Mouse (Mus musculus) megakaryocyte progenitor cell, adult 5-6 weeks (primary cell): ENCODE data around the gene Pcyox1. TPM values are rescaled to one million over a fixed set of nuclear protein-coding genes. Genes with fewer than 3 reads are reported as not detected.
A peak's percentile ranks its signal among the peaks of the same experiment; 100 is the strongest.
"Not testable (repeated sequence)": the region's sequence is repeated elsewhere in the genome, so short reads cannot be mapped to it uniquely, and the experiment has no call there.

Experiments
- ATAC-seq: replicated peaks from 2 replicates; pipeline ENCODE4 v1.8.0; 2016; ENCODE audit warnings: mild to moderate bottlenecking, moderate TSS enrichment, inconsistent platforms; ENCODE audit not compliant: poor library complexity
- total RNA-seq, 2 experiments: library from RNA; stranded (forward) in 1 of 2; stranded (reverse) in 1 of 2; fragments of 157-497, 149-512 nt in 1 of 2; fragments of 200-1000 nt in 1 of 2; gene quantifications; 2 replicates each; pipeline versions ENCODE4 v1.2.3 to v1.2.4; 2015 to 2017

Pcyox1 gene
- total RNA-seq, 2 experiments from 2014 or later, result 33.1 to 65.6 TPM

DNA sequence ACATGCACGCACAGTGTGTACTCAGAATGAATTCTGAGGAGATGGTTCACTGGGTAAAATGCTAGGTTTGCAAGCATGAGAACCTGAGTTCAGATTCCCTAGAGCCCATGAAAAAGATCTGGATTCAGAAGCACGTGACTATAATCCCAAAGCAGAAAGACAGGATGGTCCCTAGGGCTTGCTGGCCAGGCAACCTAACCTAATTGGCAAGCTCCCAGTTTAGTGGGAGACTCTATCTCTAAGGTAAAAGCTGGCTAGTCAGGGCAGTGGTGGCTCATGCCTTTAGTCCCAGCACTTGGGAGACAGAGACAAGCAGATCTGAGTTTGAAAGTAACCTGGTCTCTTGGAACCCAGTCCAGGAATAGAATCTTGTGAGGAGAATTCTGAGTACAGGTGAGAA lies 2.0 kb upstream of the Pcyox1 start:
- ATAC-seq, result no peak

DNA sequence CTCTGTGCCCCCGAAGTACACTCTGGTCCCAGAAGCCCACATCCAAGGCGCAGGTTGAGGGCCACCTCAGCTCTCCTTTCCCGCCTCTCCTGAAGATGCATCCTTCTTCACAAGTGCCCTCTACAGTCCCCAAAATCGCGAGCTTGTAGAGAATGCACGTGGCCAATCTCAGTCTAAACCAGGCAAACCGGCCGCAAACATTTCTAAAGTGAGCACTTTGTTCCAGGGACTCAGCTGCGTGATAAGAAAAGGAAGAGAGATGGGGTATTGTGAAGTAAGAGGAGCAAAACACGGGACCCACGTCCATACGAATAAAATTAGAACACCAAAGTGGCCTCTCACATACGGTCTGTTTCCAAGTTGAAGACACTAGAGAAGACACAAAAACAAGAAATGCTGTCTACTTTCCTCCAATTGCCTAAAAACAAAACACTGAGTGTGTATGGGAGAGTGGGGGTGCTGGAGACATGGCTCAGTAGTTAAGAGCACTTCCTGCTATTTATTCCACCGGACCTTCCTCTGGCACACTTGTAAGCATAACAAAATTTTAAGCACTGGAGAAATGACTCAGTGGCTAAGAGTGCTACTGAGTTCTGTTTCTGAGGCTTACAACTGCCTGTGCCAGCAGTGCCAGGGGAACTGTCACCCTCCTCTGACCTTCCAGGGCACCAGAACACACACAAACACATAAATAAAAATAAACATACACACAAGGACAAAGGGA lies 465 bp upstream of the Pcyox1 start:
- ATAC-seq, result no peak

DNA sequence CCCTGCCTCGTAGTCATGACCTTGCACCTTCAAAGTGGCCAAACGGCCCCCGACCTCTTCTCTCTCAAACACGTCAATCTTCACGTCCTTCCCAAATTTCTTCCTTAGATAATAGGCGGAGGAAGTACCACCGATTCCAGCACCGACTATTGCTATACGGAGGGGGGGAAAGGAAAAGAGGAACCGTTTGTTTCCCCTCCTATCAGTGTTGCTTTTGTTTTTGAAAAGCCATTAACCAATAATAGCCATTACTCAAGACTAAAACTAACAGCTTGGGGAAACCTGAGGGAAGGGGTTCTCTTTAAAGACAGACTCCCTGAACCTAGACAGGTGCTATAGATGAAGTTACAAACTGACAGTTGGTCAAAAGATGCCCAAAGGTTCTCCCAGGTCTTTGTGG lies 985 bp downstream of the Pcyox1 start:
- ATAC-seq, result peak; percentile 22

DNA sequence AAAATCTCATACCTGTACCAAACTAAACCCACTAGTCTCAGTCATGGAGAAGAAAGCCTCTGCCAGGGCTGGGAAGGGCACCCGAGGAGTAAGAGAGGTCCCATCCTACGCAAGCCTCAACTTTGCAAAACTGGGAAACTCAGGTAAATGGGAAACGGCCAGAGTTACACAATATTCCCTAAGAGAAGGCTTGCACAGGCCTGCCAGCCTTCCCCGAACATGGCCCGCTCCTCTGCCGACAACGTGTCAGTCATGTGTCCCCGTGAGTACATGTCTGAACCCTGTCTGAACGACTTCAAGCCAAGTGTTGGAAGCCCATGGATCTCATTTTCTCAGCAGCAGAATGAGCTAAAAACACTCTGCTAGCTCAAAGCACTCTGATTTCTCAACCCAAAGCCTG lies 1.9 kb downstream of the Pcyox1 start:
- no peak for ATAC-seq

DNA sequence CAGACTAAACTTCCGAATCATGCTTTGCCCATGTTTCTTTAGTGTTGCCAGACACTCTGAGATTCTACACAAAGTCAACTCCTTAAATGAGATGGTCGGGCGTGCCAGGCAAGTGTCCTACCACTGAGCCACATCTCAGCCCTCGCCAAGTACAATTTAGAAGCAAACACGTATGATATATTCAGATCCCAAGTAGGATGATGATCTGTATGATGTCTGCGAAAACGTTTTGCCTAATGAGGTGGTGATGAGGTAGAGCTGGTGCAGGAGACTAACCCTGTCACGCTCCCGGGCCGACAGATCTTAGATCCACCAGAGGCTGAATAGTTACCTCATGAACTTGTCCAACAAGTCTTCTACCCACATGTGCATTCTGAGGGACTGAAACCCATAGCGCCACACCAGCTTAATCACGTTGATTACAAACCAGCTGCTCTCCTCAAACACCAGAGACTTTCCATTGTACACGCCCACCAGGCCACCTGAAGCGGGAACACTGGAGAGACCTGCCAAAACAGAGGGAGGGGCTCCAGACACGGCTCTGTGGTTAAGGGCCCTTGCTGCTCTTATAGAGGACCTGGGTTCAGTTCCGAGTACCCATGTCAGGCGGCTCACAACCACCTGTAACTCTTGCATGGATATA lies 2.8 kb downstream of the Pcyox1 start:
- no peak for ATAC-seq

DNA sequence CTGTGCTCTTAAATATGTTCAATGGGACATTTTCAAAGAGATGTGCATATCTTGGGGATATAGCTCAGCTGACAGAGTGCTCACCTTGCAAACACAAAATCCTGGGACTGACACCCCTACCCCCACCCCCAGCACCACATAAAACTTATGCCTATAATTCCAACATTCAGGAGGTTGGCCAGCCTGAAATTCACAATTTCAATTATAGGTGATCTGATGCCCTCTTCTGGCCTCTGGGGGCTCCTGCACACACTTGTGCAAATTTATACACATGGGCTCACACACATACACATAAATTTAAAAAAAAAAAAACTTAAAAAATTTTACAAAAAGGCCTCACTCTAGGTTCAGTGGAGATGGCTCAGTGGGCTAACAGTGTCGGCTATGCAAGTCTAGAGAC lies 3.8 kb downstream of the Pcyox1 start:
- no peak for ATAC-seq

DNA sequence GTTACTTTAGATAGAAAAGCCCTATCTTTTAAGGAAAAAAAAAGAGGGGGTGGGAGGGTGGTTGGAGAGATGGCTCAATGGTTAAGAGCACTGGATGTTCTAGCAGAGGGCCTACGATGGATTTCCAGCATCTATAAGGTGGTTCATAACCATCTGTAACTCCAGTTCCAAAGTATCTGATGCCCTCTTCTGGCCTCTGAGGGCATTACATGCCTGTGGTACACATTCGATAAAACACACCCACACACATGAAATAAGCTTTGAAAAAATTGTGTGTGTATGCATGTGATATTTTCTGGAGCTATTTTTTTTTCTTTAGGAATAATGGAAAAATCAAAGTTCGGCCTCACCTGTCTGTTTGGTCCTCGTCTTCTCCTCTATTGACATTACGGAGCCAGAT lies 5.6 kb downstream of the Pcyox1 start:
- ATAC-seq, result no peak

DNA sequence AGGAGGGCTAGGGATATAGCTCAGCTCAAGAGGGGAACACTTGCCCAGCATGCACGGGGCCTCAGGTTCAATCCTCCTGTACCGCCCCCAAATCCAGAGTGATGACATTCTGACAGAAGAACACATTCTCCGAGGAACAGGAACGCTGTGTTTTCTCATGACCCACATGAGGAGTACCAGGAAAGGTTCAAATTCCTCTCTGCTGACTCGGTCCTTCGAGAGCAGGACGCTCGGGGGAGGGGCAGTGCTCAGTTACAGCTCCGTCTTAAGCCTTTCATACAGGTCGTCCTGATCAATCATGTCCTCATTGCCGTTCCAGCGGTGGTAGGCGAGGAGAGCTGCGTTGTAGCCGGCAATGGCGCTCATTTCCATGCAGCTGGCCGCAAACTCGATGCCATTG lies 8.5 kb downstream of the Pcyox1 start:
- ATAC-seq, result no peak

DNA sequence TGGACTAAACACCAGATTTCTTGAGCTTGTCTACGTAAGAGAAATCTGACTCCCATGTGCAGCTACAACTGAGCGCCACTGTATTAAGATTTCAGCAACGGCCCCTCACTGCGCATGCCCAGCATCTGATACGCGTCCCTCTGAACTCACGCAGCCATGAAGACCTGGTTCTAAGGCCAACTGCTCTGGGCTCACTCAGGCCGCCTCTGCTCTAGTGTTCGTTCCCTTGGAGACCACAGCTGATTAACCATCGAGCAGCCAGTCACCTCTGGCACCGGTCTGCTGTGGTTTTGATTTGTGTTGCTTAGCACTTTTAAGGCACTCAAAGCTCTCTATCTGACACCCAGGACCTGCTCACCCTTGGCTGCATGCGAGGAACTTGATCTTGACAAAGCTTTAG lies 9.6 kb downstream of the Pcyox1 start:
- no peak for ATAC-seq

DNA sequence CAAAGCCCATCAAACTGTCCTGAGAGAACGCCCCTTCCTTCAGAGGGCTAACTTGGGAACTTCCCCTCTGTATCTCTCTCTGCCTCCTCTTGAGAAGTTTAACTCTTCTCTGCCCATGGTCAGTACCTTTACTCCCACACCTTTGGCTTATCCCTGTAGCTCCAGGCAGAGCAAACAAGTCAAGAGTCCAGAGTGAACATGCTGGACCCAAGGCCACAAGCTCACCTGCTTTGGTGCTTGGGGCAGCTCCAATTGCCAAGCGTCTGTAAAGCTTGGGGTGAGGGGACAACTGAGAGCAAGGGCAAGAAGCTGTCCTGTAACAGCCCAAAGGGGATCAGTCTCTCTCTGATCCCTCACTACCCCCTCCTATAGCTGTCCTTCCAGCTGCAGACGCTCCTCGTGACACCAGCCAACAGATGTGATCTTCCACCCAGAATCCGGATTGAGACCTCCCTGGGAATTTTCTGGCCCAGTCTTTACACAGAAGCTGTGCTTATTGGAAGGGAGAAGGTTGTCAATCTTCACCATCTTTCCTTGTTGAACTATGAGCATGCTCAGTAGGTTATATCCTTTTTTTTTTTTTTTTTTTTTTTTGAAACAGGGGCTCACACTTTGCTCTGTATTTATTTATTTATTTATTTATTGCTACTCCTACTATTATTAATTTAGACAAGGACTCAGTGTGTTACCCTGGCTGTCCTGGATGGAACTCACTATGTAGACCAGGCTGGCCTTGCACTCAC lies 11.4 kb downstream of the Pcyox1 start:
- ATAC-seq, result no peak

DNA sequence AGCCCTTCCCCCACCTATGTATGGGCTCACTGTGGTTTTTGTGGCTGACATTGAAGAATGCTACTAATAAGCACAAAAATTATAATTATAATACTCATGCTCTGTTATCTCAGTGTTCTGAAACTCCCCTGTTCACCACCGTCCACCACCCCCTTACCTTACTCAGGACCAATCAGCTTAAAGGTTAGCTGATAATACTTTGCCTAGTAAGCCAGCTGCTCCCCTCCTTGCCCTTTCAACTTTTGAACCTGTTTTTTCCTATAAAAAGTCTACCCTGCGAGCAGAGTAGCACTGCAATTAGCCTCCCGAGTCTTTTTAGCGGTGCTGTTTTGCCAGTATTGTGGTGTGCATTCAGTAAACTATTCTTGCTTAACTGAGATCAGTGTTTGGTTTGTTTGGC lies 12.3 kb downstream of the Pcyox1 start:
- ATAC-seq, result no peak

DNA sequence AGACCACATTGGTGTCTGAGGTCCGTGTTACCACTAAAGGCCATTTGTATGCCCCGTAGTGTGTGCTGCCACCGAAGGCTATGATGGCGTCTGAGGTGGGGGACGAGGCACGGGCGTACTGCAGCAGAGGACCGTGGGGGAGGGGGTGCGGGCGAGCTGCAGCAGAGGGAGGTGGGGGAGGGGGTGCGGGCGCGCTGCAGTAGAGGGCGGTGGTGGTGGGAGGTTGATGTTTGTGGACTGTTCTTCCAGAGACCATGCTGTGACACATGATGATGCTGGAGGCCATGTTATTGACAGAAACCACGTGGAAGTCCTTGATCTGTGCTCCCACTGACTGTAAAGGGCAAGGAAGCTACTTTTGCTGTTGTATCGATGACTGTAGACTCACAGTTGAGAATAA lies 13.6 kb downstream of the Pcyox1 start:
- ATAC-seq, result no peak

DNA sequence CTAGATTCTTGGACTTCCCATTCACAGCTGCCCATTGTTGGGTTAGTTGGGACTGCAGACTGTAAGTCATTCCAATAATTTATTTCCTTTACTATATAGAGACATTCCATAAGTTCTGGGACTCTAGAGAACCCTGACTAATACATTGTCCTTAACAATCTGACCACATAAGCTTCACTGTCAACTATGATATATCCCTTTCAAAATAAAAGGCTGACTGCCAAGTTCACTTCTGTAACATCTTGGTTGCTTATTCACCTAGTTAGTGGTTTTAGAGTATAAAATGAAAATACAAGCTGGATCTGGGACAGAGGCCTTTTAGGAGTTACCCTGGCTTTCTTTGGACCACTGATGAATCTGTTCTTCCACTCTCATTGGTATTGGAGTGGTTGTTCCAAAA lies 14.4 kb downstream of the Pcyox1 start:
- ATAC-seq, result no peak

DNA sequence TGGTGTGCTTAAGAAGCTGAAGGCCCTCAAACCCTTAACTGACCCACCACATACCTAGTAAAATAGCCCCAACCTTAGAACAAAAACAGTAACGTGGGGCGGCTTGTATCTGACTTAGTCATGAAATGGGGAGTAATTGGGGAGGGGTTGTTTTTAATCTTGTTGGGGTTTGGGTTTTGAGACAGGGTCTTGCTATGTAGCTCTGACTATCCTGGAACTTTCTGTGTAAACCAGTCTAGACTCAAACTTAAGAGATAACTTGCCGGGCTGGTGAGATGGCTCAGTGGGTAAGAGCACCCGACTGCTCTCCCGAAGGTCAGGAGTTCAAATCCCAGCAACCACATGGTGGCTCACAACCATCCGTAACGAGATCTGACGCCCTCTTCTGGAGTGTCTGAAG lies 16.8 kb downstream of the Pcyox1 start:
- ATAC-seq, result not testable (repeated sequence)

DNA sequence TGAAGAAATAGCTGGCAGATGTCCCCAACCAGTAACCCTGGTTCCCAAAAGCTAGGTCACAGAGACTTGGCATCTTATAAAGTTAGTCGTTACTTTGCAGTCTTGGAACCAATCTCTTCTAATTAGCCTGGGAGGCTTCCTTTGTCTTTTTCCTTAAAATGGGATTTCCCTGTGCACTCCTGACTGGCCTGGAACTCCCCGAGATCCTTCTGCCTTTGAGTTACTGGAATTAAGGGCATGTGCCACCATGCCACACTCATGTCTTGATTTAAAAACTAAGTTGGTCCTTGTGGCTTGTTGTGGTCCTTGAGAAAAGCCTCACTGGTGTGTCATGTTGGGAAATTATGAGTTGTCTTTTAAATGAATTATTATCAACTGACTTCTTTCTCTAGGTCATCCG lies 18.6 kb downstream of the Pcyox1 start:
- no peak for ATAC-seq

DNA sequence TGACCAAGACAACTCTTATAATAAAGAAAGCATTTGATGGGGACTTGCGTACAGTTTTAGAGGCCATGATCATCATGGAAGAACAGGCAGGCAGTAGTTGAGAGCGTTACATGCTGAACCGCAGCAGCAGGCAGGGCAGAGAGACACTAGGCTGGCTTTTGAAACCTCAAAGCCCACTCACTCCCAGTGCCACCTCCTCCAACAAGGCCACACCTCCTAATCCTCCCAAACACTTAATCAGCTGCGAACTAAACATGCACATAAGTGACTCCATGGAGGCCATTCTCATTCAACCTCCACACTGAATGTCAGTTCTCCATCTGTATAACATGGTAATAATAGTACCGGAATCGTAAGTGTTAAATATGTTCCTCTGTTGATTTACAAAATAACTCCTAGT lies 23.4 kb downstream of the Pcyox1 start:
- ATAC-seq, result no peak

DNA sequence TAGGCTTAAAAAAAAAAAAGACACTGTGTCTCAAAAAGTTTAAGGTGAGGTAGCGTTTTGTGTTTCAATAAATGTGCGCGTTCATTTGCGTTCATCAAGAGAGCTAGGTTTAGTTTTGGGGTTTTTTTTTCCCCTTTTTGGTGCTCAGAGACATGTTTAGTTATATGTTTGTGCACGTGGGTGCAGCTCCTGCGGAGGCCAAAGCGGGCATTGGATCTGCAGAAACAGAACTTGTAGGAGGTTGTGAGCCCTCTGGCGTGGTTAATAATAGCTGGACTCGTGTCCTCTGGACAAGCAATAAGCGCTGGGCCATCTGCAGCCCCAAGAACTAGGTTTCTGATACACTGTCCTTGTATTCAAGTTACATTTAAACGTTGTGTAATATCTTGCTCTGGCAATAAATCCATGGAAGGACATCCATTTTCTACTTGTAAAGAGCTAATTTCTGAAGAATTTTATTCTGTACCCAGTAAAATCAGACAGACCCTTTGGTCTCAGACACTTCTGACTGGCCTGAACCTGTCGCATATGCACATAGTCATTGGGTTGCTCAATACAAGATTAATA lies 24.9 kb downstream of the Pcyox1 start:
- ATAC-seq, result no peak

DNA sequence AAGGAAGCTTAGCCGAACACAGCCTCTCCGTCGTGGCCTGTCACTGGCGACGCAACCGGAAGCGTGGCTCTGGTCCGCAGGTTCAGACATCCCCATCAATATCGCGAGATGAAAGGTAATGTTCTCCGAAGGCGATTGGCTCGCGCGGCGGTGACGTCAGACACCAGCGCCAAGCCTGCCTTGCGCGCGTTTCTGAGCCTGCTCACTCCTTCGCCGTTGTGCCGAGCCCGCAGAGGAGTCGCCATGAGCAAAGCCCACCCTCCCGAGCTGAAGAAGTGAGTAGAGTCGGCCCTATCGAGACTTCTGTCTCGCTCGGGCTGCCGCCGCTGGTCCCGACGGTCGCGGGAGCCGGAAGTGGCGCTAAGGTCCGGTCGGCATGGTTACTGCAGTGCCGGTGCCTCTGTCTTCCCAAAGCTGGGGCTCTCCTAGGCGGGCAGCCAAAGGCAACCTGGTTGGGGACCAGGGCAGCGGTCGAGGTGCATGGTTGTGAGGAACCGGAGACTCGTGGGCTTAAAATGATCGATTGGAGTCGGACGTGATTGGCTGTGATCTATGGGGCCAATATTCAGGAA lies 25.5 kb downstream of the Pcyox1 start:
- ATAC-seq, result peak; percentile 96

DNA sequence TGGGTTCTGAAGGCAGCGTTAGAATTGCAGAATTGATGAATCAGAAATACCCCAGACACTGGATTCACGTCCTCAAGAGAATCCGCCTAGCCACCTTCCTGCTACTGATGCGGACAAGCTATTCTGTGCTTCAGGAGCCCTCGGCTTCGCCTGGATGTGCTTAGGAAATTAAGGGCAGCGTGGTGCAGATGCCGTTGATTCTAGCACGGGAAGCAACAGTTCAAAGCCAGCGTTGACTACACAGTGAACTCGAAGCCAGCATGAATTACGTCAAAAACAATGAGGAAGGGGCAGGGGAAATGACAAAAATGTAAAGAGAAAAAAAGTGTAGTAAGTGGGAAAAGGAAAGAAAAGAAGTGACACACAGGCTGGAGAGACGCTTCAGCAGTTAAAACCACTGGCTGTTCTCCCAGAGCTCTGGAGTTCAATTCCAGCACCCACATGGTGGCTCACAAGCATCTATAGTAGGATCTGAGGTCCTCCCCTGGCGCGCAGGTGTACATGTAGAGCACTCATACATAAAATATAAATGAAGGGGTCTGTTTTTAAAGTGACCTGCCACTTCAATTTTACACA lies 26.1 kb downstream of the Pcyox1 start, which contains the start of gene Snrpg:
Gene Snrpg (plus strand): TSS at position 541 of the 576 bp plus-strand sequence.
- ATAC-seq, result no peak

DNA sequence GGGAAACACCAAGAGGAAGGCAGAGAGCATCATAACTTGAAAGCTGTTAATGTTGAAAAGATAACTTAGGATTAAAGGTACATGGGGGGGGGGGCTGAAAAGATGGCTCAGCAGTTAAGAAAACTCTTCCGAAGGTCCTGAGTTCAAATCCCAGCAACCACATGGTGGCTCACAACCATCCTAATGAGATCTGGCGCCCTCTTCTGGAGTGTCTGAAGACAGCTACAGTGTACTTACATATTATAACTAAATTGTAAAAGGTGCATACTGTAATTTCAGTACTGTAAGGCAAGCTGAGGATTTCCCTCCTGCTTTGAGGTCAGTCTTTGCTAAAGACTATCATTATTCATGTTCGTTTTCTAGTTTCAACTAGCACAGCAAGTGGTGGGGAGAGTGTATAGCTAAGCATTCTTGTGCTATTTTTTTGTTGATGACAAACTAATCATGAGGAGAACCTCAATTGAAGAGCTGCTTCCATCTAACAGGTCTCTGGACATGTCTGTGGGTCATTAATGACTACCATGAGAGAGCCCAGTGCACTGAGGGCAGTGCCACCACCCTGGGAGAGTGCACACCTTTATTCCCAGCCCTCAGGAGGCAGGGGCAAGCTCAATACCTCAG lies 26.8 kb downstream of the Pcyox1 start:
- ATAC-seq, result no peak

DNA sequence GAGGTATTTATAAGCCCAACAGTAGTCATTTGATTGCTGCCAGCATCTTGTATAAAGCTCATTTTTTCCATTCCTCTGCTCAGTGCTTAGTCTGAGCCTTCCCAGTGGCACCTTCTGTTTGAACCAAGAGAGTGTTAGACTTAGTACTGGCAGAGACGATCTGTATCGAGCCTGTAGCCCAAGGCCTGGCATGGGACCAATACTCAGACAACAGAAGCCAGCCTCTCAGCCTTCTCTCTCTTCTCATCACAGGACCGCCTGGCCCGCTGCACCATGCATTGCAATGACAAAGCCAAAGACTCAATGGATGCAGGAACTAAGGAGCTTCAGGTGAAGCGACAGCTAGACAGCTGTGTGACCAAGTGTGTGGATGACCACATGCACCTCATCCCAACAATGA lies 28.5 kb downstream of the Pcyox1 start:
- ATAC-seq, result no peak
